Mouse (Mus musculus) CD8-positive naive resting alpha-beta T cell, adult 57 days (primary cell): ENCODE measurements around the gene 2810408A11Rik. TPM values are rescaled to one million over a fixed set of nuclear protein-coding genes. Genes with fewer than 3 reads are reported as not detected.

Experiments
- total RNA-seq: library from RNA; stranded (reverse); gene quantifications from one replicate; pipeline ENCODE4 v1.2.4, GENCODE M21; 2023

Gene 2810408A11Rik
- total RNA-seq, result 2.8 TPM

DNA sequence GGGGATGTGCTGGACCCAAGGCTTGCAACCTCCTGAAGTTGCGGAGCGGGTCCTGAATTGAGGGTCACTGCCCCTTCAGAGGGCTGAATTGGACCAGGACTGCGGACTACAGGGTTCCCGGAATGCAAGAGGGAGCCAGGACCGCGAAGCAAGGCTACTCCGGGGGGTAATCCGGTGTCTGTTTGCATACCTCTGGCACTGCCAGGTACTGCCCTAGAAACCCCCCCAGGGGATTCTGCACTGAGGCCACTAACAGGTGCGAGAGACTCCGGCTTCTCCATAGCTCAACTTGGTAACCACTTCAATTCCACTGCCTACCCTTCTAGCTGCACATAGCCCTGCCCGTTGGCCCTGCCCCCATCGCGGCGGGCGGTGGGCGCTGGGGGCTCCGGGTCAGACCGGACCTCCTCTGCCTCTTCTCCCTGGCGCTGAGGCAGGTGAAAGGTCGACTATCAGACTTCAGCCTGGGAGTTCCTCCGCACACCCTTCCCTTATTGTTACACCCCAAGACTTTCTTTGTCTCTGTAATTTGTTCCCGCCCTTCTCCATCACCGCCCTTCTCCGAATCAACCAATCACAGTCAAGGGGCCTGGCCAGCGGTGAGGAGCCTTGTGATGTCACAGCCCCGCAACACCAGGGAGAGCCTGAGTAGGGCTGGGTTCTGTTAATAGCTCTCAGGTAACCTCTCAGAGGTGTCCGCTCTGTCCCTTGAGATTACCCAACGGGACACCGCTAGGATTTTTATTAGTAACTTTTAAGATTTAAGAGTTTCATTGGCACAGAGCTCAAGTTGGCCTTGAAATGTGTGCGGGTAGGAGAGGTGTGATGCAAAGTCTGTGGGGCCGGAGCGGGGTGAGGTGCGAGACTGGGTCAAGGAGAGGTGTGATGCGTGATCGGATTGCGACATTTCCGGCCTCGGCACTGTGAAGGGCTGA lies at the start of gene 2810408A11Rik, which contains the start of gene Neurl4:
Gene 2810408A11Rik, minus strand, starts transcription at position 517 of the 935 bp plus-strand sequence.
Gene Neurl4, plus strand, starts transcription at position 602 of the 935 bp plus-strand sequence.

DNA sequence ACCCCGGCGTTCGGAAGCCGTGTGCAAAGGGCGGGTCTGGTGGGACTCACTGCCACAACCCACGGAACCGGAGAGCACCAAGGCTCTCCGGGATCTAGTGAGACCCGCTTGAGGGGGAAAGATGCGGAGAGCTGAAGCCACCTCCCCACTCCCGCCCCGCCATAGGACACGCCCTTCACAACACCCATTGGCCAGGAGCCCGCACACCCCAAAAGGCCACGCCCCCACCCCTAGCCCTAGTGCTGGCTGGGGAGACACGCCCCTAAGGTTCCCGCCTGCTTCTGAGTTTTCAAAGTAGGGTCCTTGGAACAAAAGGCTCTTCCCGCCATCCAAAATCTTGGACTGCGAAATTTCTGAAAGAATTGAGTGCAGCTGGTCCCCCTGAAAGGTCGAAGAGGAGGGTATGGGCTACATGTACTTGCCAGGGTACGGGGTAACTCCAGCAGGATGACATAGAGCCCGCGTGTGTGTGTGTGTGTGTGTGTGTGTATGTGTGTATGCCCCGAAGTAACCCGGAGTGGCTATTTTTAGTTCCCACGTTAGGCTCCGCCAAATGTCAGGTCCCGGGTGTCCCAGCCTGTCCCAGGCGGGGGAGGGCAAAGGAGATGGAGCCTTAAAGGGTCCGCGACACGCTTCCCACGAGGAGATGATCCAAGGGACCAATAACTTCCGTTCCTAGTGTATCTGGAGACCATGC lies 47.4 kb upstream of the 2810408A11Rik start, which contains the start of gene Slc2a4:
Gene Slc2a4, minus strand, starts transcription at position 123 of the 697 bp plus-strand sequence.

DNA sequence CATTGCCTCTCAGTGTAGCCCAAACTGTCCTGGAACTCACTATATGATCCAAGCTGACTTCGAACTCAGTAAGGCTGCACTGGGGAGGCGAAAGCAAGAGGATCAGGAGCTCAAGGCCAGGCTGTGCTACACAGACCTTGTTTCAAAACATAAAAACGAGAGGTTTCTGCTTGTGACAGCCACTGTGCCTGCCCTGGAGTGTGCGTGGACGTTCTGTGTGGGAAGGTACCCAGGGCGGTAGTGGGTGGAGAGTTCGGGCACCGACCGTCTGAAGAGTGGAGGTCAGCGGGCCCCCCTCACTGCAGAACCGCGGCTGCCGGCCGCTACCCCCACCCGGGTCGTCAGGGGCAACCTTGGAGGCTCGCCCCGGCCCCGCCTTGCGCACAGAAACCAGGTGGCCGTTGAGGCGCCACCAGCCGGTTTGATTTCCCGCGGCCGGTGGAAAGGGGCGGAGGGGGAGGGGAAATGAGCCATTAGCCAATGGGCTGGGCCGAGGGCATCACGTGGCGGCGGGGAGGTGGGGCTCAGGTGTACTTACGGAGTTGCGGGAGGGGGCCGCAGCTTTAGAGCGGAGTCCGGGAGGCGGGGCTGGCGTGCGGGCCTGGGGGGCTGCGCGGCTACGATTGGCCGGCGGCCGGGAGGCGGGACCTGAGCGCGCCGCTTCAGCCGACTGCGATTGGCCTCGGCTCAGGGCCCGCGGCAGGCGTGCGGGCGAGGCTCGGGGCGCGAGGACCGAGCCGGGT lies 34.5 kb upstream of the 2810408A11Rik start, which contains the start of gene Ybx2:
Gene Ybx2, plus strand, starts transcription at position 660 of the 743 bp plus-strand sequence.

DNA sequence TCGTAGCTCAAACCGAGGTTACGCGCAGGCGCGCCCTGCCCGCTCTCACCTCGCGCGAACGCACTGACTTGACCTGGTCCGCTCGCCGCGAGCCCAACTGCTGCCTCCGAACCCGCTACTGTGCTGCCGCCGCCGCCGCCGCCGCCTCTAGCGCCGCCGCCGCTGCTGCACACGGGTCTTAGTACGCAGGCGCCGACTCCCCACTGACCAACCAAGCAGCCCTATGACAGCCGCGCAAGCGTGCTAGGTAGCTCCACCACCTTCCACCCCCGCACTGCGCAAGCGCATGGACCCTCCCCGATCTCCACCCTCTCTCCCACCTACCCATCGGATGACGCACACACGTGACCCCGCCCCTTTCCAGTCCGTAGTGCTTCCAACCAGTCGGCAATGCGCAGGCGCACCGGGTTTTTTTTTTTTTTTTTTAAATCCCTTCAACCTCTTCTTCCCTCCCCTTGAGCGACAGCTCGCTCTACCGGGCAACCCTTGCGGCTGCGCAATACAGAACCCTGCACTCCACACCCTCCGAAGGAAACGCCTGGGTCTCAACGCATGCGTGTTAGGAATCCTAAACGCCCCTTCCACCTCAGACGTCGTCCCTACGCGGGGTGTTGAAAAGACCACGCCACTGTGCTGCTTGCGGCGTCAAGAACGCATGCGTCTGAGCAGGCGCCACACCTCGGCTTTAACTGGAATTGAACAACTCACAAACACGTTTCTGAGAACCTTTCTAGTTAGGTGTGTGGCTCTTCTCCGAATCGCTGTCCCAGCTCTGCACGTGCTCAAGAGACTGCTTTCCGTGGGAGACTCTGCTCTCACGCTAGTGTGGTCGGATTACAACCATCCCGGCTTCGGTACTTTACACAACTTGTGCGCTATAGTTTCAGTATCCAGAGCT lies 20.6 kb upstream of the 2810408A11Rik start, which contains the start of gene Eif5a:
Gene Eif5a, minus strand, starts transcription at position 845 of the 898 bp plus-strand sequence.

DNA sequence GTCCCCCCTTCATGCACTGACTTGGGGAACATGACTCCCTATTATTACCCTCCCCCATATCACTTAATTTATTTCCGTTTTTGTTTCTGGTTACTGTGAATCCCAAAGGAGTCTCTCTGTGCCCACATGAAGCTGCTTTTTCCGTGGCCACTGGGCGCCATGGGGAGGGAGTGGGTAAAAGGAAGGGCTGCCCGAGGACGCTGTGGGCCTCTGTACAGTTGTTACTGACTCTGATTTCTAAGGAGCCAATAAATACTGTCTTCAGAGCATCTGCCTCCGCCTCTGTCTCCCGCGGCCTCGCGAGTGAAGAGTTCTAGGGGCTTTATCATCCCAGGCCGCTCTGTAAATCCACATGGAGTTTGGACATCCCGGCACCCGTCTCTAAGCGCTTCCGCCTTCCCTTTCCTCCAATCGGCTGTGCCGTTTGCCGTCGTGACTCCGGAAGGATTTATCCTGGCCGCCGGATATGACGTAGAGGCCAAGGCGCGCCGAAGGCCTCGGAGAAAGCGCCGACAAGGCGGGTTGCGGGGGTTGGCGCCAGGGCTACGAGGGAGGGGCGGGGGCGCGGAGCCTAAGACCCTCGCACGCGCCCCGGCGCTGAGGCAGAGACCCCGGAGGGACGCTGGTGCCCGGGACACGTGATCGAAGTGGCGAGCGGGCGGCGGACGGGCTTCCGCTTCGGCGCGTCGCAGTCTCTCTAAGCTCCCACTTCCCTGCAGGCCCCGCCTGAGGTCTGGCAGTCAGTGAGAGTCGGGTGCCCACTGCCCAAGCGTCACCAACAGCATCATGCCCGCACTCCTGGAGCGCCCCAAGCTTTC lies 13.0 kb upstream of the 2810408A11Rik start, which contains the start of gene Gps2:
Gene Gps2, plus strand, starts transcription at position 335 of the 818 bp plus-strand sequence.

DNA sequence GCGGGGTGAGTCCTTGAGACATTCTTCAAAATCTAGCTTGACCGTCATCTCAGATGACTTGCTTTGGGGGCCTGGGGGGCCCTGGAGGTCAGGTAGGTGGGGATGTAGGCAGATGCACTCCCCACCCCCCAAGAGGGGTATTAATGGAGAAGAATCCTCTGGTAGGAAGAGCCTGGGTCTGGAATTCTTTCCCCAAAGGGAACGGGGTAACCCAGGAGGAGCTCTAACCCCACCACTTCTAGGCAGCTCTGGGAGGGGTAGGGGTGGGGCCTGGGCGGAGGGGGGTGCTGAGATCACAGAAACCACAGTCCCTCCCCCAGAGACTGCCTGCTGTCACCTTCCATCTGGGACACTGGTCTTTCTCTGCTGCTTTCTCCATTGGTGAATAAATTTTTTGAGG lies 5.5 kb downstream of the 2810408A11Rik start, which contains the start of gene Acap1:
Gene Acap1, minus strand, starts transcription at position 249 of the 400 bp plus-strand sequence.

DNA sequence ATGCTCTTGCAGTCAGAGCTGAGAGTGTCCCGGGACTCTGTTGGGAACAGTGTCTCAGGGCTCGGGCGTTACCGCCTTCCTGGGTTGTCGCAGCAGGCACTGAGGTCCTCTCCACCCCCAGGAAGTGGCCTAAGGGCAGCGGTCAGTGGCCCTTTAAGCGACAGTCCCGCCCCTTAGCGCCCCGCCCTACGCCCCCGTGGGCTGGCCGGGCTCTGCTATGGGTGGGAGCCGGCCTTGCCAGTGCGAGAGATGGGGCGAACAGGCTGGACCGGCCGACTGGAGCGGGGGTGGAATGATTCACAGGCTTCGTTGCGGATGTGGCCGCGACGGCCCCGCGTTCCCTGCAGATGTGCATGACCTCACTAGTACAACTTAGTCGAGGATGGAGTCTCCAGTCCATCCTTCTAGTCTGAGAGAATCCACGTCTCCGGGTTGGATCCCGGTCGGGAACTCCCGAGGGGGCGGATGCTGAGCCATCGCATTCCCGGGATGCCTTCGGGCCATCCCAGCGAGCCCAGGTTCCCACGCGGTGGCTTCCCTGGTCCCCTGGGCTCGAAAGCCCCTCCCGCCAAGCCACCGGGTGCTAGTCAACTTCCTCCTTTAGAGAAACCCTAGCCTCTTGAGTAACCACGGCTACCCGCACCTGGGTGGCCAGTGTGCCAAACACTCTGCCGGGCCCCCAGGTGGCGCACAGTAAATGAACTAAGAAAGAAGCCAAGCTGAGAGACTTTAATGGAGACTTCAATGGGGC lies 19.8 kb downstream of the 2810408A11Rik start, which contains the start of gene Kctd11:
Gene Kctd11, minus strand, starts transcription at position 554 of the 751 bp plus-strand sequence.

DNA sequence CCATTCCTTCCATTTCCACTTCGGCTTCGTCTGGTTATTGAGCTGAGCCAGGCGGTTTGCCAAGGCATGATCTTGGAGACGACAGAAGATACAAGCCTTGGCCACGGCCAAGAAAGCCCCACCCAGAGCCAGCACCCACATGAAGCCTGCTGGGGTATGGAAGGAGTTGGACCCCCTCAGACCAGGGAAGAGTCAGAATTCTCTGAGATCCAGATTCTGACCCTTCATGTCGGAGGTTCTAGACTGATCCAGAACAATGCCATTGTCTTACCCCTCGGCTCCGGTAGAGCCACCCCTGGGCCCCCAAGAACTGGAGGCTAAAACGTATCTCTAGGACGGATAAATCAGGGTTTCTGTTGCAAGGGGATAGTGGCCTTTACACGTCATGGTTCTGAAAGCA lies 22.9 kb downstream of the 2810408A11Rik start, which contains the start of gene Tmem95:
Gene Tmem95, minus strand, starts transcription at position 141 of the 400 bp plus-strand sequence.

DNA sequence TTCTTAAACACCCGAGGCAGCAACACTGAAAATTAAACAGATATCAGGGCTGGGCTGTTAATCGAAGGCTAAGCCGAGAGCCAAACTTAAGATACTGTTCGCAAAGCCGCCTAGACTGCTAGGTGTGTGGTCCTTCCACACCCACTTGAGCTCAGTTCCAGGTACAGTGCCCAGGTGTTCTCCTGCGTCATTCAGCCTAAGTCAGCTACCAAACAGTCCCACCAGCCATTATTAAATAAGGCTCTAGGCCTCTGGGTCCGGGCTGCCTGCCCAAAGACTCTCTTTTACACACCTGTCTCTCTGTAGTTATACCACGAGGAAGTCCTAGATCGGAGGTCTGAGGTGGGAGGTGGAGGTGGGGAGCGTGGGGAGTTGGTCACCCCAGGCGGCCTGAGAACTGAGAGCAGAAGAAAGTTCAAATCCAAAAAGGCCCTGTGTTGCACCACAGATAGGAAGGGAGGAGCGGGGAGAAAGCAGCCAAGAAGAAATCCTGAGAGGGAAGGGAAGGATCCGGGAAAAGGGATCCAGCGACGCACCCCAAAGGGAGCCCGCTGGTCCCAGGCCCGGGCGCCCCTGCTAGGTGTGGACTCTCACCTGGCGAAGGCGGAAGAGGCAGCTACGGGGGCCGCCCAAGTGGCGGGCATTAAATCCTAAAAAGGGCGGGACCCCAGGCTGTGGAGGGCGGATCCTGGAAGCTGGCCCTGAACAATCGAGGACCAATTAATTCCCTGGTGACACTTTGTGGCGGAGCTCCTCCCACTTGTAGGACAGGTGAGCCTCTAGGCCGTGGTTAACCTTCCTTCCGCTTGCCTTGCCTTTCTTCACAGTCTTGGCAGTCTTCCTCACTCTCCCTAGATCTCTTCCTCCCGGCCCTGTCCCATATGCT lies 42.4 kb downstream of the 2810408A11Rik start, which contains the start of gene Tnk1:
Gene Tnk1, minus strand, starts transcription at position 618 of the 886 bp plus-strand sequence.

Other genes with a start within 250 kb of the 2810408A11Rik start
- gene Sox15, start 245.7 kb downstream of the 2810408A11Rik start, total RNA-seq, result not detected
- 60.5 TPM for gene Mpdu1, start 238.3 kb downstream of the 2810408A11Rik start, total RNA-seq
- 7.5 TPM for gene Cd68, start 234.8 kb downstream of the 2810408A11Rik start, total RNA-seq
- 892 TPM for gene Eif4a1, start 228.6 kb downstream of the 2810408A11Rik start, total RNA-seq
- 129 TPM for gene Senp3, start 218.9 kb downstream of the 2810408A11Rik start, total RNA-seq
- gene Tnfsf13, start 215.2 kb downstream of the 2810408A11Rik start, total RNA-seq, result not detected
- gene Tnfsf12, start 205.1 kb downstream of the 2810408A11Rik start, total RNA-seq, result not detected
- gene Tnfsfm13, start 204.9 kb downstream of the 2810408A11Rik start, total RNA-seq, result not detected
- gene Polr2a, start 142.3 kb downstream of the 2810408A11Rik start, total RNA-seq, result 188 TPM
- gene Slc35g3, start 139.0 kb downstream of the 2810408A11Rik start, total RNA-seq, result not detected
- 52.4 TPM for gene Zbtb4, start 135.1 kb downstream of the 2810408A11Rik start, total RNA-seq
- 3.1 TPM for gene Chrnb1, start 105.0 kb downstream of the 2810408A11Rik start, total RNA-seq
- not detected for gene Fgf11, start 99.1 kb downstream of the 2810408A11Rik start, total RNA-seq
- gene Tmem102, start 95.4 kb downstream of the 2810408A11Rik start, total RNA-seq, result not detected
- gene Gm39566, start 85.7 kb downstream of the 2810408A11Rik start, total RNA-seq, result not detected
- gene Spem2, start 82.5 kb downstream of the 2810408A11Rik start, total RNA-seq, result not detected
- not detected for gene Spem1, start 78.8 kb downstream of the 2810408A11Rik start, total RNA-seq
- gene Nlgn2, start 63.2 kb downstream of the 2810408A11Rik start, total RNA-seq, result 0.49 TPM
- gene Tmem256, start 62.5 kb downstream of the 2810408A11Rik start, total RNA-seq, result 20.8 TPM
- gene Plscr3, start 54.6 kb downstream of the 2810408A11Rik start, total RNA-seq, result 18.2 TPM
- not detected for gene Tnk1, start 42.3 kb downstream of the 2810408A11Rik start, total RNA-seq
- not detected for gene Tmem95, start 23.0 kb downstream of the 2810408A11Rik start, total RNA-seq
- gene Kctd11, start 19.6 kb downstream of the 2810408A11Rik start, total RNA-seq, result 1.0 TPM
- gene Acap1, start 5.4 kb downstream of the 2810408A11Rik start, total RNA-seq, result 435 TPM
- gene Neurl4, start 85 bp upstream of the 2810408A11Rik start, total RNA-seq, result 44.9 TPM
- gene Gps2, start 12.9 kb upstream of the 2810408A11Rik start, total RNA-seq, result 145 TPM
- 317 TPM for gene Eif5a, start 21.0 kb upstream of the 2810408A11Rik start, total RNA-seq
- gene Ybx2, start 34.8 kb upstream of the 2810408A11Rik start, total RNA-seq, result not detected
- gene Slc2a4, start 47.2 kb upstream of the 2810408A11Rik start, total RNA-seq, result not detected
- gene Cldn7, start 63.8 kb upstream of the 2810408A11Rik start, total RNA-seq, result not detected
- gene Ctdnep1, start 80.2 kb upstream of the 2810408A11Rik start, total RNA-seq, result 114 TPM
- gene Elp5, start 81.5 kb upstream of the 2810408A11Rik start, total RNA-seq, result 36.4 TPM
- 172 TPM for gene Gabarap, start 90.2 kb upstream of the 2810408A11Rik start, total RNA-seq
- gene Phf23, start 94.8 kb upstream of the 2810408A11Rik start, total RNA-seq, result 55.3 TPM
- gene Dvl2, start 99.6 kb upstream of the 2810408A11Rik start, total RNA-seq, result 47.2 TPM
- gene Acadvl, start 114.4 kb upstream of the 2810408A11Rik start, total RNA-seq, result 46.3 TPM
- 27.8 TPM for gene Dlg4, start 116.0 kb upstream of the 2810408A11Rik start, total RNA-seq
- not detected for gene Asgr1, start 153.1 kb upstream of the 2810408A11Rik start, total RNA-seq
- not detected for gene Asgr2, start 191.7 kb upstream of the 2810408A11Rik start, total RNA-seq
- gene Mgl2, start 229.3 kb upstream of the 2810408A11Rik start, total RNA-seq, result not detected